8 mouse cellular contexts compared by ENCODE assay signal in the genomic region with DNA sequence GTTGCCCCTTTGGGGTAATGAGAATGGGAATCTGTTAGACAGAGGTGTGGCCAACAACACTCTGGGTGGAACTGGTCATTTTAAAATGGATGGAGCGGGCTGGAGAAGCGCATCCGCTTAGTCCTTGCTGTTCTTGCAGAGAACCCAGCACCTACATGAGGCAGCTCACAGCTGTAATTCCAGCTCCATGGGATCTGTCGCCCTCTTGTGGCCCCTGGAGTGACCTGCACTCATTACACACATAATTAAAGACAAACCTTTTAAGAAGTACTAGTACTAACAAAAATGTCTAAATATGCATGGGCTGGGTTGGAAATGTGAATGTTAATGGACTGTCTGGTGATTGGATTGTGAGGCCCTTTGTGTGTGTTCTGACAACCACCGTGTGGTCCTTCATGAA. TPM values are rescaled to one million over a fixed set of nuclear protein-coding genes. Genes with fewer than 3 reads are reported as not detected.
DNase-seq lines count a peak whose midpoint lies in the region; ATAC-seq lines count a peak whose summit lies in the region.

No protein-coding gene starts in this region.

- H3K27ac ChIP-seq in midbrain, embryonic 10.5 days (replicated peaks), result no peak overlapping the region
- H3K27ac ChIP-seq in midbrain, embryonic 16.5 days (ENCODE audit: low read length), result no peak overlapping the region

- H3K4me1 ChIP-seq in midbrain, embryonic 10.5 days, result no peaks in the 10 kb centered on the region
- H3K4me1 ChIP-seq in midbrain, embryonic 16.5 days (ENCODE audit: control insufficient read depth, insufficient read depth, low read length), result no peaks in the 10 kb centered on the region

- no peak overlapping the region for H3K4me2 ChIP-seq in midbrain, embryonic 16.5 days (ENCODE audit: low read length)

- H3K27me3 ChIP-seq in midbrain, embryonic 10.5 days (ENCODE audit: low read depth, poor library complexity, severe bottlenecking), result no peaks in the 10 kb centered on the region
- no peaks in the 10 kb centered on the region for H3K27me3 ChIP-seq in midbrain, embryonic 16.5 days (ENCODE audit: control insufficient read depth, insufficient read depth, low read depth, low read length)

- H3K9ac ChIP-seq in midbrain, embryonic 16.5 days (ENCODE audit: low read depth, low read length), result no peak overlapping the region

- WGBS in midbrain, embryonic 10.5 days, result 47% methylated on average over 5 of the region's 5 CpGs
- WGBS in midbrain, embryonic 16.5 days, result 50% methylated on average over 5 of the region's 5 CpGs

- H3K9me3 ChIP-seq in midbrain, embryonic 10.5 days (replicated peaks), result no peaks in the 10 kb centered on the region
- no peaks in the 10 kb centered on the region for H3K9me3 ChIP-seq in midbrain, embryonic 16.5 days (replicated peaks; ENCODE audit: control insufficient read depth, low read length, poor library complexity, severe bottlenecking)

- H3K4me3 ChIP-seq in midbrain, embryonic 10.5 days, result no peak overlapping the region
- no peak overlapping the region for H3K4me3 ChIP-seq in midbrain, embryonic 16.5 days (ENCODE audit: low read depth, low read length)

- H3K36me3 ChIP-seq in midbrain, embryonic 10.5 days, result no peaks in the 10 kb centered on the region
- H3K36me3 ChIP-seq in midbrain, embryonic 16.5 days (ENCODE audit: control insufficient read depth, insufficient read depth, low read length), result no peaks in the 10 kb centered on the region

- intact Hi-C loops in left cerebral cortex, postnatal 4 days (cut with DNase I), result no loop called here

- DNase-seq in CD4-positive, CD25-positive, alpha-beta regulatory T cell, adult 2 months (ENCODE audit: low read depth, low spot score), result peak; percentile 82
- peak; percentile 53 for DNase-seq in midbrain, embryonic 10.5 days (ENCODE audit: low spot score)
- DNase-seq in embryo, embryonic 11 days, result peak; percentile 55
- DNase-seq in yolk sac, embryonic 10.5 days (ENCODE audit: low spot score), result peak; percentile 21
- DNase-seq in left cerebral cortex, postnatal 4 days, result no peak

- ATAC-seq in CD4-positive, CD25-positive, alpha-beta regulatory T cell, adult 4 months, result no peak
- no peak for ATAC-seq in midbrain, embryonic 16.5 days
- peak; percentile 93 for ATAC-seq in megakaryocyte progenitor cell, adult 5-6 weeks (replicated peaks; ENCODE audit: poor library complexity)

RNA-seq across cellular contexts. Expression of a gene that starts 11.7 kb away (rescaled TPM):
- polyA plus RNA-seq in CD4-positive, CD25-positive, alpha-beta regulatory T cell, adult 4 months (2017; shearing (Covaris generic)), result 10 to 100 TPM; 51.8 to 54.0 TPM
- 0.97 and 1.0 TPM in 2 replicates for polyA plus RNA-seq in midbrain, embryonic 10.5 days (2016; fragmentation: Nextera tagmentation; extraction: Ambion mirVana)
- polyA plus RNA-seq in midbrain, embryonic 16.5 days (2015; fragmentation: Nextera tagmentation; extraction: Ambion mirVana), result 0.57 and 0.90 TPM in 2 replicates
- total RNA-seq in megakaryocyte progenitor cell, adult 5-6 weeks (2015), result 62.9 and 69.5 TPM in 2 replicates
- total RNA-seq in megakaryocyte progenitor cell, adult 5-6 weeks (2017), result 36.4 and 45.5 TPM in 2 replicates
- 1 to 10 TPM; 2.9 TPM for total RNA-seq in left cerebral cortex, postnatal 4 days (2021)

RNA-seq across cellular contexts. Expression of a gene that starts 49.3 kb away (rescaled TPM):
- 10 to 100 TPM in 1 of 2 experiments, 1 to 10 TPM in 1; 8.0 to 16.2 TPM for polyA plus RNA-seq in CD4-positive, CD25-positive, alpha-beta regulatory T cell, adult 4 months (2017; shearing (Covaris generic))
- 7.1 and 7.4 TPM in 2 replicates for polyA plus RNA-seq in midbrain, embryonic 10.5 days (2016; fragmentation: Nextera tagmentation; extraction: Ambion mirVana)
- 7.5 and 7.9 TPM in 2 replicates for polyA plus RNA-seq in midbrain, embryonic 16.5 days (2015; fragmentation: Nextera tagmentation; extraction: Ambion mirVana)
- total RNA-seq in megakaryocyte progenitor cell, adult 5-6 weeks (2015), result 0.17 and 0.72 TPM in 2 replicates
- total RNA-seq in megakaryocyte progenitor cell, adult 5-6 weeks (2017), result 0.34 TPM in 1 of 2 replicates, not detected in the other
- total RNA-seq in left cerebral cortex, postnatal 4 days (2021), result 1 to 10 TPM; 4.1 to 5.3 TPM

RNA-seq across cellular contexts. Expression of a gene that starts 49.3 kb away (rescaled TPM):
- 10 to 100 TPM in 1 of 2 experiments, 1 to 10 TPM in 1; 7.4 to 19.9 TPM for polyA plus RNA-seq in CD4-positive, CD25-positive, alpha-beta regulatory T cell, adult 4 months (2017; shearing (Covaris generic))
- polyA plus RNA-seq in midbrain, embryonic 10.5 days (2016; fragmentation: Nextera tagmentation; extraction: Ambion mirVana), result 6.4 and 6.5 TPM in 2 replicates
- polyA plus RNA-seq in midbrain, embryonic 16.5 days (2015; fragmentation: Nextera tagmentation; extraction: Ambion mirVana), result 4.1 and 4.7 TPM in 2 replicates
- 2.9 and 5.4 TPM in 2 replicates for total RNA-seq in megakaryocyte progenitor cell, adult 5-6 weeks (2015)
- 3.9 and 4.6 TPM in 2 replicates for total RNA-seq in megakaryocyte progenitor cell, adult 5-6 weeks (2017)
- total RNA-seq in left cerebral cortex, postnatal 4 days (2021), result 1 to 10 TPM; 4.2 to 5.1 TPM

Comparison
In these comparisons a context has a peak if more than half of its experiments do, and no peak if none do; other contexts are left out.
1. RNA of a gene that starts 11.7 kb away (polyA plus RNA-seq): 51.8 to 54.0 TPM in CD4-positive, CD25-positive, alpha-beta regulatory T cell, adult 4 months; 0.97 to 1.0 TPM in midbrain, embryonic 10.5 days and 0.57 to 0.90 TPM in midbrain, embryonic 16.5 days; every median in the first group is over 10 times any median in the second.